Mouse (Mus musculus) layer of hippocampus, adult 6 months (tissue): ENCODE measurements around the gene Anxa1. TPM values are rescaled to one million over a fixed set of nuclear protein-coding genes. Genes with fewer than 3 reads are reported as not detected.

ENCODE experiments used
- long read RNA-seq, 2 experiments: library from polyadenylated mRNA; unstranded; transcript quantifications; one replicate each; pipeline ENCODE4 v2.0.0; 2019 to 2020
- polyA plus RNA-seq: library from polyadenylated mRNA; unstranded; fragments of <200 nt; fragmentation: Nextera tagmentation; gene quantifications from 2 replicates; pipeline ENCODE4 v1.2.3, GENCODE M21; 2021

Gene Anxa1
- polyA plus RNA-seq, result 2.9 and 3.0 TPM in 2 replicates
- long read RNA-seq, experiment 1, partial matches to known transcripts, result 2 of 6 reads
- long read RNA-seq, experiment 1, other reads (novel, unspliced or antisense), result 1 of 6 reads
- long read RNA-seq, experiment 2, transcript Anxa1-201 (13 exons, 1,674 nt), result major isoform, 8 of 8 reads
- long read RNA-seq, experiment 2, partial matches to known transcripts, result 0 of 8 reads
- long read RNA-seq, experiment 2, other reads (novel, unspliced or antisense), result 0 of 8 reads

GRCm38 (mm10) chr19:20390455-20390994 is at the start of gene Anxa1:
Gene Anxa1, minus strand, starts transcription at chr19:20390944.

Other genes starting within 250 kb of the Anxa1 start
- gene Aldh1a1, start 101.8 kb upstream of the Anxa1 start, polyA plus RNA-seq, result 51.8 and 59.6 TPM in 2 replicates